Mouse (Mus musculus) mouse trophoblast stem cell (cell line): ENCODE measurements around the gene Gdpd5.

ENCODE experiments used
- in situ Hi-C, 2 experiments: fragments of 300-500 bp; cut with MseI, MboI; formaldehyde crosslinking; loops; 2 replicates in 1 of 2; 3 replicates in 1 of 2; pipeline ENCODE4 v1.15.1; 2025

Gdpd5 gene

DNA sequence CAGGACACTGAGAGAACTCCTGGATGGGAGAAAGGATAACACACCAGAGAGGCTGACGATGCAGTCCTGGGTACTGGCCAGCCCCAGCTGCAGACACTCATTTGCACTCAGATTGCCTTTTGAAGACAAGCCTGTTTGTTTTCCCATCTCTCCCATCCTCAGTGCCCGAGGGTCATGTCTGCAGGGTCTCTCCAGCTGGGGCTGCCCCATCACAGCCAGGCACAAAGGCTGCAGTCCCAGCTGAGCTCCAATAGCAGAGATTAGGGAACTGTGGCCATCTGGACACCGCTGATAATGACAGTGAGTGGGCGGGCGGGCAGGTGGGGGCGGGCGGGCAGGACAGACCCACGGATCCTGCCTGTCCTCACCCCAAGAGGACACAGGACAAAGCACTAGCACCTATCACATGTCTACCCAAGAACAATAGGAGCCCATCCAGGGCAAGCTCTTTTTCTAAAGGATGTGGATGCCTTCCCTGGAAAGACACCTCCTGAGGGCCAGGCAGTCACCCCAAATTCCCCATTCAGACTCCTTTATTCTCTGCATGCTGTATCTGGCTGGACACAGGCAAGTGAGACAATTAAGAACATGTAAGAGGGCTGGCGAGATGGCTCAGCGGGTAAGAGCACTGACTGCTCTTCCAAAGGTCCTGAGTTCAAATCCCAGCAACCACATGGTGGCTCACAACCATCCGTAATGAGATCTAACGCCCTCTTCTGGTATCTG is 93.8 kb downstream of the Gdpd5 start:
- in situ Hi-C loops, result no loop called here

- in situ Hi-C loops, result no loop called here
Measured at GRCm38 (mm10) chr7:99475562-99475911, 94.3 kb downstream of the Gdpd5 start.

GRCm38 (mm10) chr7:99476558-99477114 is 95.4 kb downstream of the Gdpd5 start:
- in situ Hi-C loops, result no loop called here

GRCm38 (mm10) chr7:99477235-99477634 is 96.0 kb downstream of the Gdpd5 start:
- in situ Hi-C loops, result no loop called here

- in situ Hi-C loops, result no loop called here
Measured at GRCm38 (mm10) chr7:99482637-99483036, 101.4 kb downstream of the Gdpd5 start.

GRCm38 (mm10) chr7:99483271-99483923 is 102.2 kb downstream of the Gdpd5 start, which contains the start of gene Rps3:
Rps3 (minus strand) TSS chr7:99483738.
- in situ Hi-C loops, result no loop called here

GRCm38 (mm10) chr7:99483924-99484319 is 102.7 kb downstream of the Gdpd5 start:
- in situ Hi-C loops, result no loop called here

DNA sequence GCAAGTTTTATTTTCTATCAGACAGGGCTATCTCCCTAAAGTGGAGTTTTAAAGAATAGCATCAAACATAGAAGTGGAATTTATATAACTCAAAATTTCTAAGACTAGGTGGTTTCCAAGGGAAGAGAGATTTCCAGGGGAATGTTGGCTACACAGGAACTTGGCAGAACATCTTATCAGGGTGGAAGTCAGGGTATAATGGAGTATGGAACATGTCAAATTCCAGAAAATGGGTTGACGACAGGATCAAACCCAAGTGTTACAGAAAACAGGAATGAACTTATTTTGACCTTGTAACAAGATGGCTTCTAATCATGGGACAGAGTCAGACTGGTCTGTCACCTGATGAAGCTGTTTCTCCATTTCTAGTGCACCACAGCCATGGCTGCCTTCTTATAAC is 103.5 kb downstream of the Gdpd5 start:
- in situ Hi-C loops, result no loop called here

DNA sequence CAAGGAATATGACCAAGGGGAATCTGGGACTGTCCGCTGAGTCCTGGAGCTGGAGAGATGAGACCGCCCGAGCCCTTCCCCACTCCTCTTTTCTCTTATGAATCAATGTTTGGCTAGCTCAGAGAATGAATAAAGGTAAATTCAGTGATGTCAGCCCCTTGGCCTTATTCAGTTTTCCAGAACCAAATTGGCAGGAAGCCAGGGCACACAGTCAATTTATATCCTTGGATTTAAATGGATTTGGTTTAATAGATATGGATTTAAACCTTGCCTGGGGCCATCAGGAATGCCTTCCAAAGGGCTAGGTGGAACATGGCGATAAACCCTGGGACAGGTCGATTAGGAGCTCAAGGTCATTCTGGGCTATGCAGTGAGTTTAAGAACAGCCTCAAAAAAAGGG is 108.5 kb downstream of the Gdpd5 start:
- in situ Hi-C loops, result loop anchor here in 1 of 2 experiments (10.0 kb wide), 1 partner anchor 105 kb away; no protein-coding TSS in a partner anchor

- in situ Hi-C loops, result loop anchor here in 1 of 2 experiments (10.0 kb wide), 1 partner anchor 96 kb away; no protein-coding TSS in a partner anchor
Measured at GRCm38 (mm10) chr7:99499128-99499527, 117.9 kb downstream of the Gdpd5 start.

GRCm38 (mm10) chr7:99500201-99500600 is 119.0 kb downstream of the Gdpd5 start:
- in situ Hi-C loops, result loop anchor here (5.0 to 10.0 kb wide), 2 partner anchors 57 to 95 kb away; no protein-coding TSS in a partner anchor

DNA sequence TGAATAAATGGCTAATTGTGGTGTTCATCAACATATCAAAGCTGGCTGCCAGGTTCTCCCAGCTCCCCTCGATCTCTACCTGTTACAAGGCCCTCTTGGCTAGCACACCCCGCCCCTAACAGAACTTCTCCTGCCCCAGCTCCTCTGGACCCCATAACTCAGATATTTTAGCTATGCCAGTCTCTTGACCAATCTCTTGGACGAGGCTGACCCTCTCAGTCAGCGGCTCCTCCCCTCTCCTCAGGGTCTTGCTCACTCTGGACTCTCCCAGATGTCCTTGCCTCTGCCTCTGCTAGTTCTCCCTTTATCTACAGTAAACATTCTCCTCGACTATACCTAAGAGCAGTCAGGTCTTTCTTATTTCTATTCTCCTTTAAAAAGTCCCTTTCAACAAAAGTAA is 119.4 kb downstream of the Gdpd5 start:
- in situ Hi-C loops, result loop anchor here (5.0 to 10.0 kb wide), 2 partner anchors 57 to 94 kb away; no protein-coding TSS in a partner anchor

DNA sequence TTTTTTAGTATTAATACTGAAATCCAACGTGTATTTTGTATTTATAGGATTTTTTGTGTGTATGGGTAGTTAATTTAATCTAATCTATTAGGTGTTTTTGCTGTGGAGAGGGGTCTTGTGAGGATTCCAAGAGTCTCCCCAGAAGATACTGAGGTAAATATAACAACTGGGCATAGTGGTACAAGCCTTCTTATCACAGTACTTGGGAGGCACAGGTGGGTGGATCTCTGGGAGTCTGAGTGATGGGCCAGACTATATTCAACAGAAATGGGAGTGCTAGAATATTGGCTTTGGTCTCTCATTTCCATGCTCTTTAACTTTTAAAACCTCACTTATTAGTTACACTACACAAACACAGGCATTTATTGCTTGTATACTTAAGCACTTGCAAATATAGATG is 119.9 kb downstream of the Gdpd5 start:
- in situ Hi-C loops, result loop anchor here (5.0 to 10.0 kb wide), 2 partner anchors 56 to 94 kb away; no protein-coding TSS in a partner anchor

DNA sequence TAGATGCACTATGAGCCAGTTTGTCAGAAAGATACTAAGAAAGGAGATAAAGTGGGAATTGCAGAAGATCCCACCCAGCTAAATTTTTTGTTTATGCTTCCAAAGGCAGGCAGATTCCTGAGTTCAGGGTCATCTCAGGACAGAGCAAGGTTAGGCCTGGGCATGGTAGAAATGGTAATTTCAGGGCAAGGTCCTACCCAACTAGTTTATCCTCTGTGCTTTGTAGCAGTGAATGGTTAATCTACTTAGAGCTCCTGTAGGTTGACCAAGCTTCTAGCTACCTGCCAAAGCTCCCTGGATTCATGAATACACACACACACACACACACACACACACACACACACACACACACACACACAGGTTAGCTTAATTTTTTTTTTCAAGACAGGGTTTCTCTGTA is 123.3 kb downstream of the Gdpd5 start:
- in situ Hi-C loops, result loop anchor here (5.0 to 10.0 kb wide), 2 partner anchors 53 to 90 kb away; no protein-coding TSS in a partner anchor

- in situ Hi-C loops, result loop anchor here in 1 of 2 experiments (10.0 kb wide), 1 partner anchor 87 kb away; no protein-coding TSS in a partner anchor
Measured at GRCm38 (mm10) chr7:99508187-99508586, 127.0 kb downstream of the Gdpd5 start.

DNA sequence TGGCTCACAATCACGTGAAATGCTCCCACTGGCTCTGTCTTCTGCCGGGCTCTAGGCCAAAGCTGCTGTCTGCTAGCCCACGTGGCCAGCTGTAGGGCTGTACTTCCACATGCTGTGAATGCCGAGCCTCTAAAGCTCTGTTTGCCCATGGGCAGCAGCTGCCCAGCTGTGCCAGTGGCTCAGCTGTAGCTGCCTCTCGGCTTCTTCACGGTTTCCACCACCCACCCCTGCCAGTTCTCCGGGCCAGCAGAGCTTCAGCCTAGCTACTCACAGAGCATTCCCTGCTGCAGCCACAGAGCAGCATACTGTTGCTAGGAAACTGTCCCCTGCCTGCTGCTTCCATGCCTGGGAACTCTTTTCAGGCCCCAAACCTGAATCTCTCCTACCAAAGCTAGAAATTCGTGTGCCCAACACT is 128.9 kb downstream of the Gdpd5 start:
- in situ Hi-C loops, result no loop called here
